Mouse (Mus musculus) megakaryocyte, embryonic 14.5 days (primary cell): ENCODE measurements around the gene Gsto2. TPM values are rescaled to one million over a fixed set of nuclear protein-coding genes. Genes with fewer than 3 reads are reported as not detected.

Experiments
- H3K27me3 ChIP-seq: replicated peaks from 2 replicates; pipeline ENCODE3; 2012; ENCODE audit warnings: inconsistent platforms
- H3K36me3 ChIP-seq: replicated peaks from 2 replicates; pipeline ENCODE3; 2012; ENCODE audit warnings: low read length, inconsistent platforms, mixed read lengths
- H3K4me1 ChIP-seq: 2 replicates; pipeline ENCODE4 v1.6.1; 2012; ENCODE audit warnings: inconsistent platforms
- H3K4me3 ChIP-seq: replicated peaks from 2 replicates; pipeline ENCODE3; 2012; ENCODE audit warnings: moderate library complexity, mild to moderate bottlenecking, inconsistent platforms
- H3K9me3 ChIP-seq: 2 replicates; pipeline ENCODE4 v1.6.1; 2012; ENCODE audit warnings: inconsistent platforms
- FLI1 ChIP-seq: IDR thresholded peaks from 2 replicates; pipeline ENCODE4 v1.6.1; 2012; ENCODE audit warnings: low read length, inconsistent platforms, mixed read lengths
- GATA1 ChIP-seq: IDR thresholded peaks from 3 replicates; pipeline ENCODE4 v1.6.1; 2012; ENCODE audit warnings: mixed read lengths, low read length, inconsistent platforms, borderline replicate concordance
- polyA plus RNA-seq: library from polyadenylated mRNA; stranded (reverse); fragments of >175 nt; gene quantifications from 2 replicates; pipeline ENCODE4 v1.2.3, GENCODE M21; 2012; ENCODE audit warnings: low replicate concordance; ENCODE audit not compliant: insufficient read depth

Gene Gsto2
- polyA plus RNA-seq, 1 experiment: not detected

GRCm38 (mm10) chr19:47905603-47906002 lies 40.3 kb downstream of the Gsto2 start:
- Histone ChIP-seq H3K36me3 (peaks cover 49% of the 10 kb centered on the region), H3K4me1 (peaks cover 90% of the 10 kb centered on the region), H3K27me3 (no peaks in the 10 kb centered on the region), H3K9me3 (no peaks in the 10 kb centered on the region), H3K4me3 (peak overlapping the region; percentile 65)
- TF ChIP-seq GATA1 (no peak), FLI1 (no peak)

GRCm38 (mm10) chr19:47907596-47907995 lies 42.3 kb downstream of the Gsto2 start:
- Histone ChIP-seq H3K36me3 (peaks cover 51% of the 10 kb centered on the region), H3K27me3 (no peaks in the 10 kb centered on the region), H3K4me1 (peaks cover 88% of the 10 kb centered on the region), H3K4me3 (no peak overlapping the region), H3K9me3 (no peaks in the 10 kb centered on the region)
- TF ChIP-seq GATA1: no peak
- TF ChIP-seq FLI1: no peak

GRCm38 (mm10) chr19:47908961-47909371 lies 43.6 kb downstream of the Gsto2 start:
- H3K27me3 ChIP-seq: no peaks in the 10 kb centered on the region
- TF ChIP-seq FLI1: no peak
- no peak for TF ChIP-seq GATA1
- peaks cover 77% of the 10 kb centered on the region for H3K4me1 ChIP-seq
- peak overlapping the region; percentile 66 for H3K4me3 ChIP-seq
- H3K36me3 ChIP-seq: peaks cover 56% of the 10 kb centered on the region
- no peaks in the 10 kb centered on the region for H3K9me3 ChIP-seq

GRCm38 (mm10) chr19:47909387-47910116 lies 44.2 kb downstream of the Gsto2 start:
- Histone ChIP-seq H3K4me3 (peak overlapping the region; percentile 90), H3K36me3 (peaks cover 57% of the 10 kb centered on the region), H3K4me1 (peaks cover 71% of the 10 kb centered on the region), H3K9me3 (no peaks in the 10 kb centered on the region), H3K27me3 (no peaks in the 10 kb centered on the region)
- TF ChIP-seq FLI1: no peak

GRCm38 (mm10) chr19:47910117-47910618 lies 44.8 kb downstream of the Gsto2 start:
- Histone ChIP-seq H3K36me3 (peaks cover 55% of the 10 kb centered on the region), H3K4me3 (peak overlapping the region; percentile 90), H3K4me1 (peaks cover 65% of the 10 kb centered on the region), H3K27me3 (no peaks in the 10 kb centered on the region), H3K9me3 (no peaks in the 10 kb centered on the region)
- TF ChIP-seq GATA1: no peak
- TF ChIP-seq FLI1: no peak

GRCm38 (mm10) chr19:47910751-47911150 lies 45.4 kb downstream of the Gsto2 start:
- H3K9me3 ChIP-seq: no peaks in the 10 kb centered on the region
- TF ChIP-seq GATA1 (no peak), FLI1 (no peak)
- H3K4me1 ChIP-seq: peaks cover 60% of the 10 kb centered on the region
- no peaks in the 10 kb centered on the region for H3K27me3 ChIP-seq
- H3K36me3 ChIP-seq: peaks cover 51% of the 10 kb centered on the region
- H3K4me3 ChIP-seq: peak overlapping the region; percentile 90

GRCm38 (mm10) chr19:47913344-47913743 lies 48.0 kb downstream of the Gsto2 start:
- Histone ChIP-seq H3K27me3 (no peaks in the 10 kb centered on the region), H3K4me3 (no peak overlapping the region), H3K4me1 (peaks cover 64% of the 10 kb centered on the region), H3K36me3 (peaks cover 36% of the 10 kb centered on the region), H3K9me3 (no peaks in the 10 kb centered on the region)
- no peak for TF ChIP-seq FLI1
- no peak for TF ChIP-seq GATA1

GRCm38 (mm10) chr19:47914191-47914590 lies 48.9 kb downstream of the Gsto2 start:
- Histone ChIP-seq H3K4me3 (no peak overlapping the region), H3K27me3 (no peaks in the 10 kb centered on the region), H3K9me3 (no peaks in the 10 kb centered on the region), H3K36me3 (peaks cover 36% of the 10 kb centered on the region), H3K4me1 (peaks cover 63% of the 10 kb centered on the region)
- TF ChIP-seq FLI1: no peak
- TF ChIP-seq GATA1: no peak

- TF ChIP-seq FLI1 (no peak), GATA1 (no peak)
- H3K36me3 ChIP-seq: peaks cover 36% of the 10 kb centered on the region
- H3K9me3 ChIP-seq: no peaks in the 10 kb centered on the region
These were observed 49.9 kb downstream of the Gsto2 start for GRCm38 (mm10) chr19:47915251-47915650.

GRCm38 (mm10) chr19:47917396-47917795 lies 52.1 kb downstream of the Gsto2 start:
- H3K4me3 ChIP-seq: peak overlapping the region; percentile 99
- no peaks in the 10 kb centered on the region for H3K27me3 ChIP-seq
- no peaks in the 10 kb centered on the region for H3K9me3 ChIP-seq
- H3K36me3 ChIP-seq: peaks cover 22% of the 10 kb centered on the region
- H3K4me1 ChIP-seq: peaks cover 40% of the 10 kb centered on the region
- TF ChIP-seq GATA1 (no peak), FLI1 (no peak)

More at GRCm38 (mm10) chr19:47915251-47915650, 49.9 kb downstream of the Gsto2 start:
- Histone ChIP-seq H3K4me1 (peaks cover 58% of the 10 kb centered on the region), H3K27me3 (no peaks in the 10 kb centered on the region), H3K4me3 (no peak overlapping the region)
